Mouse (Mus musculus) kidney, postnatal 4 days (tissue): ENCODE data around the gene Entpd7.

ENCODE experiments used
- DNase-seq, 2 experiments: peaks; one replicate each; pipeline ENCODE4 v3.0.0; 2021; ENCODE audit warnings: mixed read lengths in 2 of 2

The Entpd7 gene

GRCm38 (mm10) chr19:43726510-43727146, 37.2 kb downstream of the Entpd7 start:
- DNase-seq = no peak

GRCm38 (mm10) chr19:43729296-43730036, 40.0 kb downstream of the Entpd7 start:
- peak; percentile 37 to 63 for DNase-seq

GRCm38 (mm10) chr19:43730037-43730428, 40.6 kb downstream of the Entpd7 start:
- DNase-seq = peak in 1 of 2 experiments; percentile 35

GRCm38 (mm10) chr19:43731157-43731556, 41.7 kb downstream of the Entpd7 start:
- no peak for DNase-seq

GRCm38 (mm10) chr19:43738409-43738808, 48.9 kb downstream of the Entpd7 start:
- DNase-seq = no peak

- no peak for DNase-seq
Measured at GRCm38 (mm10) chr19:43743401-43743800, 53.9 kb downstream of the Entpd7 start.

GRCm38 (mm10) chr19:43745740-43746139, 56.3 kb downstream of the Entpd7 start:
- no peak for DNase-seq

- DNase-seq = no peak
Measured at GRCm38 (mm10) chr19:43747877-43748276, 58.4 kb downstream of the Entpd7 start.

- no peak for DNase-seq
Measured at GRCm38 (mm10) chr19:43750008-43750407, 60.5 kb downstream of the Entpd7 start.

GRCm38 (mm10) chr19:43752489-43753225, 63.2 kb downstream of the Entpd7 start, which contains the start of the genes Cutc and Cox15:
Cutc (plus strand) TSS chr19:43752996.
Cox15 (minus strand) TSS chr19:43753000.
- DNase-seq = peak; percentile 98 to 99

GRCm38 (mm10) chr19:43753226-43753835, 63.9 kb downstream of the Entpd7 start:
- DNase-seq = peak; percentile 92 to 95

- no peak for DNase-seq
Measured at GRCm38 (mm10) chr19:43754237-43754636, 64.8 kb downstream of the Entpd7 start.

GRCm38 (mm10) chr19:43754872-43755271, 65.4 kb downstream of the Entpd7 start:
- no peak for DNase-seq

- peak; percentile 89 to 90 for DNase-seq
Measured at GRCm38 (mm10) chr19:43760504-43760903, 71.0 kb downstream of the Entpd7 start.

- no peak for DNase-seq
Measured at GRCm38 (mm10) chr19:43761543-43762256, 72.2 kb downstream of the Entpd7 start.

- no peak for DNase-seq
Measured at GRCm38 (mm10) chr19:43762410-43762809, 72.9 kb downstream of the Entpd7 start.

- no peak for DNase-seq
Measured at GRCm38 (mm10) chr19:43766451-43766850, 77.0 kb downstream of the Entpd7 start.

GRCm38 (mm10) chr19:43767549-43768322, 78.3 kb downstream of the Entpd7 start:
- no peak for DNase-seq

- DNase-seq = no peak
Measured at GRCm38 (mm10) chr19:43769366-43769960, 80.0 kb downstream of the Entpd7 start.

GRCm38 (mm10) chr19:43770584-43770983, 81.1 kb downstream of the Entpd7 start:
- DNase-seq = no peak

GRCm38 (mm10) chr19:43771499-43771969, 82.1 kb downstream of the Entpd7 start:
- DNase-seq = no peak
